Mouse (Mus musculus) hindbrain, embryonic 10.5 days (tissue): ENCODE measurements around the gene Riox1. TPM values are rescaled to one million over a fixed set of nuclear protein-coding genes. Genes with fewer than 3 reads are reported as not detected.
"Not testable (repeated sequence)": the region's sequence is repeated elsewhere in the genome, so short reads cannot be mapped to it uniquely, and the experiment has no call there.

Source experiments
- DNase-seq: peaks from one replicate; pipeline ENCODE4 v3.0.0-alpha.2; 2017; ENCODE audit warnings: low spot score
- H3K27ac ChIP-seq: fragments of 300-500 bp; sonication (generic); 2 replicates; pipeline ENCODE4 v1.5.1; 2016; ENCODE audit warnings: mild to moderate bottlenecking, moderate library complexity
- H3K27me3 ChIP-seq: fragments of 300-500 bp; sonication (generic); 2 replicates; pipeline ENCODE4 v1.6.1; 2016; ENCODE audit warnings: mild to moderate bottlenecking; ENCODE audit not compliant: poor library complexity, insufficient read depth, severe bottlenecking
- H3K36me3 ChIP-seq: fragments of 300-500 bp; sonication (generic); 2 replicates; pipeline ENCODE4 v1.6.1; 2016; ENCODE audit warnings: mild to moderate bottlenecking, moderate library complexity
- H3K4me1 ChIP-seq: fragments of 300-500 bp; sonication (generic); replicated peaks from 2 replicates; pipeline ENCODE4 v1.6.1; 2016; ENCODE audit warnings: mild to moderate bottlenecking
- H3K4me3 ChIP-seq: fragments of 300-500 bp; sonication (generic); 2 replicates; pipeline ENCODE4 v1.5.1; 2016; ENCODE audit warnings: mild to moderate bottlenecking, moderate library complexity
- H3K9me3 ChIP-seq: fragments of 300-500 bp; sonication (generic); 2 replicates; pipeline ENCODE4 v1.6.1; 2016; ENCODE audit warnings: mild to moderate bottlenecking, moderate library complexity
- WGBS: fragments of 180-500 bp; shearing (Covaris S2); methylation state at CpG from one replicate; pipeline ENCODE4 v1.1.7; 2016; 5-methylcytosine and 5-hydroxymethylcytosine counted together
- polyA plus RNA-seq: library from polyadenylated mRNA; unstranded; fragments of >200 nt; fragmentation: Nextera tagmentation; extraction: Ambion mirVana; gene quantifications from 2 replicates; pipeline ENCODE4 v1.2.1, GENCODE M21; 2016

Gene Riox1
- polyA plus RNA-seq, 1 experiment from 2014 or later, result 17.6 TPM

GRCm38 (mm10) chr12:83927747-83928146 is 22.7 kb upstream of the Riox1 start:
- Histone ChIP-seq H3K4me1 (peaks cover 28% of the 10 kb centered on the region), H3K27ac (no peak overlapping the region), H3K36me3 (no peaks in the 10 kb centered on the region), H3K9me3 (no peaks in the 10 kb centered on the region), H3K27me3 (no peaks in the 10 kb centered on the region), H3K4me3 (no peak overlapping the region)
- 90% methylated on average over 4 of the region's 4 CpGs for WGBS
- no peak for DNase-seq

DNA sequence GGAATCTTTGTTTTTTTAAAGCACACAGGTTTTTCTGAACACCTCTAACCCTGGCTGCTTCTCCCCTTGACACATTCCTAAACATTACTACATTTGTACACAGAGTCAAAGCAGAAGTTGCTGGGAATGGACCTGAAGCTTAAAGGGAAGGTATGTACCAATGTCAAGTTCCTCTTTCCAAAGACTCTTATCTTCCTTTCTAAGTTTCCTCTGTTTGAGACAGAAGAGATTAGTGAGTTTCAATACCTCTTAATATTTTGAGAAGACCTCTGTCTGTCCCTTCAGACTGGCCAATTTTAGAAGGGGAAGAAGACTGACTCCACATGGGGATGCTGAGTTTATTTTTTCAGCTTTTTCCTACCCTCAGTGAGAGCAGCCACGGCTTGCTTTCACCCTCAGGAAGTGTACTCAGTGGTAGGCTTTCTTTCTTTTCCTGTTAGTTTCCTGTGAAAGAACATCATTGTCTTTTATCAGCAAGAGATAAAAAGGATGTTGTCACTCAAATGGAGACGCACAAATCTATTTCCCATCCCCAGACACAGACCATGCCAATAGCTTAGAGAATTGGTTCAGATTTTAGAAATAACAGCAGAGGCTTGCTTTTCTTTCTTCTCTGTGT is 21.1 kb upstream of the Riox1 start:
- Histone ChIP-seq H3K36me3 (no peaks in the 10 kb centered on the region), H3K27ac (no peak overlapping the region), H3K9me3 (no peaks in the 10 kb centered on the region), H3K4me1 (peaks cover 18% of the 10 kb centered on the region), H3K27me3 (no peaks in the 10 kb centered on the region), H3K4me3 (no peak overlapping the region)
- WGBS, result 38% methylated on average over 2 of the region's 2 CpGs
- DNase-seq, result no peak

DNA sequence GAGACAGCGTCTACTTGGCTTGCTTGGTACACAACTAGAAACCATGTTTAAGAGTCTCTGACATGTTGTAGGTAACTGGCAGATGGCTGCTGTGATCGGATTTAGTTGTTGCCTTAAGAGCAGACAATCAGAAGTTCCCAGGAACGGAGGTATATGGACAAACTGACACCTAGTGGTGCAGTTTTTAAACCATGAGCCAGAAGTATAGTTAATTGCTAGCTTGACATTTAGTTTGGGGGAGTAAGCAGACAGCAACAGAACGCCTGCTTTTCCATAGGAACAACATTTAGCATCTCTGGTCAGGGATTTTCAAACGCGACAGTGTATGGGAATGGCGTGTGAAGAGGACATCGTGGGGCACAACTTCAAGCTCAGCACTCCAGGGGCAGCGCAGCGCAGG is 12.8 kb upstream of the Riox1 start:
- Histone ChIP-seq H3K36me3 (no peaks in the 10 kb centered on the region), H3K27ac (no peak overlapping the region), H3K4me3 (no peak overlapping the region), H3K4me1 (peaks cover 16% of the 10 kb centered on the region; the same call in 1 of the 2 replicates), H3K9me3 (no peaks in the 10 kb centered on the region), H3K27me3 (no peaks in the 10 kb centered on the region)
- WGBS, result 68% methylated on average over 10 of the region's 10 CpGs
- DNase-seq, result no peak

DNA sequence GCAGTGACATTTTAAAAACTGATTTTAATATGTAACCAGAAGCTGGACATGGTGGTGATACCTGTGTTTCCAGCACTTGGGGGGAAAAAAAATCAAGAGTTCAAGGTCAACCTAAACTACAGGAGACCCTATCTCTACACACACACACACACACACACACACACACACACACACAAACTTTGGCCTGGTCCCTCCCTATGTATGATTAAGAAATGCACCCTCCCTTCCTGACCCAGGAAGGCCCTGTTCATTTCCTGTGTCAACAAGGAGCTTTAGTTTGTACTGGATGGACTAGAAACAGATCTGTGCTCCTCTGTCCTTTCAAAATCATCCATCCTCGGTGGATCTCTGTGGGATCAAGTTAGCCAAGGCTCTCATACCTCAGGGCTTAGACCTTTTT is 11.8 kb upstream of the Riox1 start:
- H3K27me3 ChIP-seq, H3K4me1 ChIP-seq, H3K36me3 ChIP-seq, H3K4me3 ChIP-seq, DNase-seq, H3K9me3 ChIP-seq, H3K27ac ChIP-seq: not testable (repeated sequence)
- WGBS, result 57% methylated on average over 1 of the region's 1 CpGs

- WGBS, result 79% methylated on average over 2 of the region's 2 CpGs
- no peak for DNase-seq
- H3K4me1 ChIP-seq, result peaks cover 9% of the 10 kb centered on the region; the same call in 1 of the 2 replicates
- no peaks in the 10 kb centered on the region for H3K36me3 ChIP-seq
- no peaks in the 10 kb centered on the region for H3K27me3 ChIP-seq
- H3K27ac ChIP-seq, result no peak overlapping the region
- no peak overlapping the region for H3K4me3 ChIP-seq
- no peaks in the 10 kb centered on the region for H3K9me3 ChIP-seq
Observed at GRCm38 (mm10) chr12:83939332-83939731, 11.1 kb upstream of the Riox1 start.

GRCm38 (mm10) chr12:83940031-83940430 is 10.4 kb upstream of the Riox1 start:
- 65% methylated on average over 4 of the region's 4 CpGs for WGBS
- H3K4me1 ChIP-seq, result peaks cover 9% of the 10 kb centered on the region; the same call in 1 of the 2 replicates
- H3K36me3 ChIP-seq, result no peaks in the 10 kb centered on the region
- no peak overlapping the region for H3K4me3 ChIP-seq
- DNase-seq, result no peak
- H3K9me3 ChIP-seq, result no peaks in the 10 kb centered on the region
- no peak overlapping the region for H3K27ac ChIP-seq
- no peaks in the 10 kb centered on the region for H3K27me3 ChIP-seq

DNA sequence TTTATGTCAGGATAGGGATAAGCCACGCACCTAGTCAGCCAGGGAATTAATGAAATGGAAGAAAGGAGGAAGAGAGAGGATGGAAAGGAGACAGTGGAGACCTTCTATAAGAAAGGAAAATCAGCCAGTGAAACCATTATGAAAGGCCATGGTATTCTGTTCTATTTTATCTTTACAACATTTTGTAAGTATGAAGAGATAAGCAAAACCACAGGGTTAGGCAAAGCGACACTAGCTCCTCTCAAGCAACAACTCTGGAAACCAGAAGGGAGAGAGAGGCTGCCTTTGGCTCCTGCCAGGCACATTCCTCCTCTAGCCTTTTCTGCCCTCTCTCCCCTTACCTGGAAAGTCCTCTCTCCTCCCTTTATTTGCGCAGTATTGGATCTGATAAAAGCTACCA is 8.5 kb upstream of the Riox1 start:
- Histone ChIP-seq H3K27me3 (no peaks in the 10 kb centered on the region), H3K4me3 (no peak overlapping the region), H3K27ac (no peak overlapping the region), H3K9me3 (no peaks in the 10 kb centered on the region), H3K4me1 (peaks cover 9% of the 10 kb centered on the region; the same call in 1 of the 2 replicates), H3K36me3 (no peaks in the 10 kb centered on the region)
- no peak for DNase-seq
- 80% methylated on average over 3 of the region's 3 CpGs for WGBS

DNA sequence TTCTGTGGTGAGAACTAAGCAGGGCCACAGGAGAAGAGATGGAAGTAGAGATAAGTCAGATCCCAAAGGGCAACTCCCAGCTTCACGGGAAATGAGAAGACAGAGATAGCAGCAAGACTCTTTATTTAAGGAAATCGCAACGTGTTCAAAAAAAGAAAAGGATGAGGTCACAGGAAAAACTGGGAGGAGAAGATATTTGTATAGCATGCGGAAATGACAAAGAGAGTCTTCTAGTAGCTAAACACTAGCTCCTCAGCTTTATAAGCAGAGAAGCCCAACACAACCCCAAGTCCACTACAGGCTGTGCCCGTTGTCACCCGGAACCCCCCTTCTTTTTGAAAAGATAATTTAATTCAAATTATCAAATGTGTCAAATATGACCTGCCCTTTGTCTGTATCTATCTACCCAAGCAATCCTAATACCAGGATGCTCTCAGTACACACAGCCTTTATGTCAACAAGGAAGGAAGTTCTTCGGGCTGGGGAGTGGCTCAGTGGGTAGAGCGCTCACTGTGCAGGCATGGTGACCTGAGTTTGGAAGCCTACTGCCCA is 3.1 kb upstream of the Riox1 start:
- no peaks in the 10 kb centered on the region for H3K27me3 ChIP-seq
- H3K27ac ChIP-seq, result no peak overlapping the region; the same call in 1 of the 2 replicates
- peaks cover 7% of the 10 kb centered on the region for H3K36me3 ChIP-seq
- no peaks in the 10 kb centered on the region for H3K9me3 ChIP-seq
- H3K4me3 ChIP-seq, result no peak overlapping the region
- WGBS, result 89% methylated on average over 8 of the region's 8 CpGs
- DNase-seq, result no peak
- peaks cover 26% of the 10 kb centered on the region for H3K4me1 ChIP-seq

DNA sequence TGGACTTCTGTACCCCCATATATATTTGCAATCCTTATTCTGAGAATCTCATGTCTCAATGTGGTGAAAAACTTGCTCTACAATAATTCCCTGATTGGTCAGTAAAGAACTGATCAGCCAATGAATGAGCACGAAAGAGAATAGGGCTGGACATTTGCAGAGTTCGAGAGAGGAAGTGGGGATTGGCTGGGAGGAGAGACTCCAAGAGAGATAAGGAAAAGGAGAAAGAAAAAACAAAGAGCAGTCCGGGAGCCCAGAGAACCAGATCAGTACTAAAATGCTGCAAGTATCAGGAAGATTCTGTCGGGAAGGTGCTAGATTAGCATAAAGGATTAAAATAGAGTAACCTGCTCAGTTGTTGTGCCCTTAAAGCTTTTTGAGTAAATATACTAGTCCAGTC is 1.4 kb upstream of the Riox1 start:
- DNase-seq, result no peak
- WGBS, result 80% methylated on average over 4 of the region's 4 CpGs
- Histone ChIP-seq H3K27ac (no peak overlapping the region), H3K4me1 (peaks cover 43% of the 10 kb centered on the region), H3K27me3 (no peaks in the 10 kb centered on the region), H3K4me3 (no peak overlapping the region), H3K36me3 (peaks cover 24% of the 10 kb centered on the region), H3K9me3 (no peaks in the 10 kb centered on the region)

DNA sequence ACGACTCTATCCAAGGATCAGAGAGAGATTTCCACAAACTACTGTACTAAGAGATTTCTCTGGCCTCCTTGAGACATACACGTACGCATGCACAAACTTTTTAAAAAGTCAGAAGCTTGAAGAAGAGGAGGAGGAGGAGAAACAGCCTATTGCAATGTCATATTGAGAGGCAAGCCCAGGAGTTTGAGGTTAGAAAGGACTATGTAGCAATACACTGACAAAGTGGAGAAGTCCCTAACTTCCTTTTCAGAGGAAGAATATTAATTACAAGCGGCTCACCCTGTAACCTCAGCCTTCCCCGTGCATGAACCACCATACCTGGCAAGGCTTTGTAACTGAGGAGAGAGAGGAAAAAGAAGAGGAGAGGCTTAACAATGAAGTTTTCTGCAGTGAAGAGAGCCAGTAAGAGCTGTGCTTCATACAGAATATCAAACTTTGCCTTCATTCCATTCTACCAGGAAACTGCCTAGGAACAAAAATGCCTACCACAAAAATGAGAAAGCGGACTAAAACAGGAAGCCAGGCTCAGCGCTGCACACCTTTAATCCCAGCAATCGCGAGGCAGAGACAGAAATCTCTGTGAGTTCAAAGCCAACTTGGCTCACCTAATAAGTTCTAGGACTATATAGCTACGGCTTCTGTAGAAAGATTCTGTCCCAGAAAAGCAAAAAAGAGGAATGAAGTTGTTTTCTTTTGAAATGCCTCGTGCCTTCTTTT is 474 bp upstream of the Riox1 start:
- peak; percentile 7 for DNase-seq
- Histone ChIP-seq H3K27ac (peak overlapping the region; percentile 93), H3K4me1 (peaks cover 46% of the 10 kb centered on the region), H3K27me3 (no peaks in the 10 kb centered on the region), H3K36me3 (peaks cover 28% of the 10 kb centered on the region), H3K4me3 (peak overlapping the region; percentile 78), H3K9me3 (no peaks in the 10 kb centered on the region)
- 32% methylated on average over 11 of the region's 11 CpGs for WGBS

GRCm38 (mm10) chr12:83950840-83951701 is 663 bp downstream of the Riox1 start:
- Histone ChIP-seq H3K36me3 (peaks cover 39% of the 10 kb centered on the region), H3K4me1 (peaks cover 46% of the 10 kb centered on the region), H3K27ac (peak overlapping the region; percentile 93), H3K9me3 (no peaks in the 10 kb centered on the region), H3K27me3 (no peaks in the 10 kb centered on the region), H3K4me3 (peak overlapping the region; percentile 78)
- peak; percentile 62 for DNase-seq
- WGBS, result under 1% methylated on average over 116 of the region's 116 CpGs

DNA sequence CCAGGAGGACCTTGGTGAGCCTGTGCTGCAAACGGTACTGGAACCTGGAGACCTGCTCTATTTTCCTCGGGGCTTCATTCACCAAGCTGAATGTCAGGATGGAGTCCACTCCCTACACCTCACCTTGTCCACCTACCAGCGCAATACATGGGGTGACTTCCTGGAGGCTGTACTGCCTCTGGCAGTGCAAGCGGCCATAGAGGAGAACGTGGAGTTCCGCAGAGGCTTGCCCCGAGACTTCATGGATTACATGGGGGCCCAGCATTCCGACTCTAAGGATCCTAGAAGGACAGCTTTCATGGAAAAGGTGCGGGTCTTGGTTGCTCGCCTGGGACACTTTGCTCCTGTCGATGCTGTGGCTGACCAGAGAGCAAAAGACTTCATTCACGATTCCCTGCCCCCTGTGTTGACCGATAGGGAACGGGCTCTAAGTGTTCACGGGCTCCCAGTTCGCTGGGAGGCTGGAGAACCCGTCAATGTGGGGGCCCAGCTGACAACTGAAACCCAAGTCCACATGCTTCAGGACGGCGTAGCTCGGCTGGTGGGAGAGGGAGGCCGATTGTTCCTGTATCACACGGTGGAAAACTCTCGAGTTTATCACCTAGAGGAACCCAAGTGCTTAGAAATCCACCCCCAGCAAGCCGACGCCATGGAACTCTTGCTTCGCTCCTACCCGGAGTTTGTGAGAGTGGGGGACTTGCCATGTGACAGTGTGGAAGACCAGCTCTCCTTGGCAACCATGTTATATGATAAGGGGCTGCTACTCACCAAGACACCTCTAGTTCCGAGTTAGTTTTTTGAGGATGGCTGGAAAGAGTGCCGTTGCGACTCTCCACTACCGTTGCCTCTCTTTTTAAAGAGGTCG is 1.5 kb downstream of the Riox1 start:
- no peaks in the 10 kb centered on the region for H3K27me3 ChIP-seq
- H3K9me3 ChIP-seq, result no peaks in the 10 kb centered on the region
- H3K4me3 ChIP-seq, result peak overlapping the region; percentile 78
- peaks cover 46% of the 10 kb centered on the region for H3K36me3 ChIP-seq
- peaks cover 46% of the 10 kb centered on the region for H3K4me1 ChIP-seq
- no peak for DNase-seq
- WGBS, result 66% methylated on average over 32 of the region's 32 CpGs
- H3K27ac ChIP-seq, result peak overlapping the region; percentile 93
